Mouse (Mus musculus) spleen, adult 2 months (tissue): ENCODE measurements around the gene Skp1a. TPM values are rescaled to one million over a fixed set of nuclear protein-coding genes. Genes with fewer than 3 reads are reported as not detected.

ENCODE experiments used
- DNase-seq, 2 experiments: peaks; one replicate each; pipeline versions ENCODE4 v3.0.0 to v3.0.0-alpha.2; 2012 to 2021; ENCODE audit warnings: low spot score in 2 of 2, low read depth in 1 of 2
- H3K27ac ChIP-seq: fragments of 200-500 bp; 2 replicates; pipeline ENCODE4 v1.5.1; 2012; ENCODE audit warnings: low read length, inconsistent platforms; ENCODE audit not compliant: insufficient read depth
- H3K27me3 ChIP-seq: fragments of 200-500 bp; 2 replicates; pipeline ENCODE4 v1.6.1; 2012; ENCODE audit warnings: mild to moderate bottlenecking, moderate library complexity, low read length, inconsistent platforms; ENCODE audit not compliant: control insufficient read depth, insufficient read depth
- H3K36me3 ChIP-seq: fragments of 200-500 bp; 2 replicates; pipeline ENCODE4 v1.6.1; 2012; ENCODE audit warnings: mild to moderate bottlenecking, low read length, inconsistent platforms; ENCODE audit not compliant: control insufficient read depth, insufficient read depth
- H3K4me1 ChIP-seq: fragments of 200-500 bp; 2 replicates; pipeline ENCODE4 v1.6.1; 2011; ENCODE audit warnings: inconsistent platforms; ENCODE audit not compliant: control insufficient read depth, insufficient read depth, insufficient read length
- H3K4me3 ChIP-seq: fragments of 200-500 bp; 2 replicates; pipeline ENCODE4 v1.5.1; 2011; ENCODE audit warnings: mild to moderate bottlenecking, inconsistent platforms; ENCODE audit not compliant: insufficient read depth, insufficient read length; ENCODE audit errors: extremely low read depth
- CTCF ChIP-seq: fragments of 200-500 bp; IDR thresholded peaks from 2 replicates; pipeline ENCODE4 v1.5.1; 2011; ENCODE audit warnings: mild to moderate bottlenecking, inconsistent platforms; ENCODE audit not compliant: insufficient read depth, insufficient read length, insufficient replicate concordance; ENCODE audit errors: extremely low read depth
- POLR2A ChIP-seq: fragments of 200-500 bp; IDR thresholded peaks from 2 replicates; pipeline ENCODE4 v1.6.1; 2011; ENCODE audit warnings: low read depth, low read length, inconsistent platforms
- WGBS: fragments of 180-500 bp; shearing (Covaris S2); methylation state at CpG from one replicate; pipeline ENCODE4 v1.1.7; 2018; 5-methylcytosine and 5-hydroxymethylcytosine counted together
- polyA plus RNA-seq: library from polyadenylated mRNA; depleted of rRNA; stranded (reverse); fragments of >200 nt; gene quantifications from 2 replicates; pipeline ENCODE4 v1.2.3, GENCODE M21; 2012

The Skp1a gene
- polyA plus RNA-seq, 1 experiment, result 6.3 TPM

- TF ChIP-seq CTCF (no peak), POLR2A (no peak)
- H3K27ac ChIP-seq, result peak overlapping the region; percentile 89
- DNase-seq, result no peak
- WGBS, result 40% methylated on average over 6 of the region's 6 CpGs
- H3K4me3 ChIP-seq, result no peak overlapping the region
- no peaks in the 10 kb centered on the region; the same call in 1 of the 2 replicates for H3K36me3 ChIP-seq
- peaks cover 34% of the 10 kb centered on the region; the same call in 1 of the 2 replicates for H3K4me1 ChIP-seq
- H3K27me3 ChIP-seq, result no peaks in the 10 kb centered on the region
Observed at GRCm38 (mm10) chr11:52272619-52273018, 40.8 kb downstream of the Skp1a start.

GRCm38 (mm10) chr11:52273183-52273941 is 41.6 kb downstream of the Skp1a start:
- DNase-seq, result no peak
- H3K36me3 ChIP-seq, result no peaks in the 10 kb centered on the region; the same call in 1 of the 2 replicates
- TF ChIP-seq POLR2A (no peak), CTCF (no peak)
- H3K27ac ChIP-seq, result peak overlapping the region; percentile 89
- H3K27me3 ChIP-seq, result no peaks in the 10 kb centered on the region
- peaks cover 28% of the 10 kb centered on the region; the same call in 1 of the 2 replicates for H3K4me1 ChIP-seq
- 44% methylated on average over 11 of the region's 11 CpGs for WGBS
- 0 out of 2 replicates have a peak overlapping the region, but pooled peaks have one; percentile 0 for H3K4me3 ChIP-seq

GRCm38 (mm10) chr11:52273942-52274330 is 42.1 kb downstream of the Skp1a start:
- no peak for DNase-seq

DNA sequence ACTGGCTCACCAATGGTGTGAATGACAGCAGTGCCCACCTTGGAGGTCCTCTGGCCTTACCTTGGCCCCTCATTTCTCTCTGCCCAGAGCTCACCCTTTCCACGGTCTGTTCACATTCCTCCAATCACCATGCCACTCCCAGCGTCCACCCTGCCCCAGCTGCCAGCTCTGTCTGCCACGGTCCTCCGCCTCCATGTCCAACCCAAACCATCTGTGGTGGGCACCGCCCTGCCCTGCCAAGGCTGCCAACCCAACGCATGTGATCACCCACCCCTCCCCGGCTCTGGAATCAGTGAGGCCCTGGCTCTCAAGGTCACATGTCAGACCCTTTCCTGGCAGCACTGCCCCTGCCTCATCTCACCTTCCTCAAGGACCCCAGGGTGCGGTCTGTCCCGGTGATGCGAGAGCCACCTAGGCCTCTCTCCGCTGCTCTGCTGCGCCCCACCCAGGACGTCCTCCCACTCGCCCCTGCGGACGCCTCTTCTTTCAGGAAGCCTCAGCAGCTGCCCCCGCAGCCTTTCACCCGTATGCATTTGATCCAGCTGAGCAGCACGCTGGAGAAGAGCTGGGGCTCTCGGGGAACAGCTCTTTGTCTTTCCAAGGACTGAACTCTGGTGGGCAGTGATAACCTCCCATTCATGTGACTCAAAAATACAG is 42.8 kb downstream of the Skp1a start:
- H3K36me3 ChIP-seq, result no peaks in the 10 kb centered on the region; the same call in 1 of the 2 replicates
- TF ChIP-seq CTCF (no peak), POLR2A (no peak)
- peak in 1 of 2 experiments; percentile 33 for DNase-seq
- H3K27ac ChIP-seq, result peak overlapping the region; percentile 89
- H3K27me3 ChIP-seq, result no peaks in the 10 kb centered on the region
- peaks cover 19% of the 10 kb centered on the region; the same call in 1 of the 2 replicates for H3K4me1 ChIP-seq
- 72% methylated on average over 20 of the region's 20 CpGs for WGBS
- peak overlapping the region; percentile 39; the same call in 1 of the 2 replicates for H3K4me3 ChIP-seq

More at GRCm38 (mm10) chr11:52273942-52274330, 42.1 kb downstream of the Skp1a start:
- WGBS, result 61% methylated on average over 4 of the region's 4 CpGs
- H3K27ac ChIP-seq, result peak overlapping the region; percentile 89
- peak overlapping the region; percentile 39; the same call in 1 of the 2 replicates for H3K4me3 ChIP-seq
- H3K4me1 ChIP-seq, result peaks cover 23% of the 10 kb centered on the region; the same call in 1 of the 2 replicates
- TF ChIP-seq POLR2A (no peak), CTCF (no peak)
- H3K27me3 ChIP-seq, result no peaks in the 10 kb centered on the region
- H3K36me3 ChIP-seq, result no peaks in the 10 kb centered on the region; the same call in 1 of the 2 replicates

DNA sequence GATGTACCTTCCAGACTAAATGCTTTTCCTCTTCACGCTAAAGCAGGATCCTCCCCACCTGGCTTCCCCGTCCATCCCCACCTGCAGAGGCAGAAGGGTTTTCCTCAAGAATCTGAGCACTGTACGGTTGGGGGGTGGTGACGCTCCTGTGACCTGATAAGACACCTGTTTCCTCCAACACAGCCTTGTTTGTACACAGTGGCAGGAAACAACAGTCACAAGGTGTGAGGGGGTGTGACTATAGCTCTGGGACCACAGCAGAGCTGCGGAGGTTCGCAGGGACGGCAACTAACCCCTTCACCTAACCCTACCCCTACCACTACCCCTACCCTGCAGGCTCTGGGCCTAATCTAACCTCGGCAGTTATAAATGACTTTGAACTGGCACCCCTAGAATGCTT is 43.6 kb downstream of the Skp1a start:
- 58% methylated on average over 8 of the region's 8 CpGs for WGBS
- DNase-seq, result peak in 1 of 2 experiments; percentile 53
- no peak for TF ChIP-seq CTCF
- no peak for TF ChIP-seq POLR2A
- H3K27ac ChIP-seq, result peak overlapping the region; percentile 89
- H3K36me3 ChIP-seq, result no peaks in the 10 kb centered on the region; the same call in 1 of the 2 replicates
- peak overlapping the region; percentile 35; the same call in 1 of the 2 replicates for H3K4me3 ChIP-seq
- no peaks in the 10 kb centered on the region for H3K27me3 ChIP-seq
- peaks cover 14% of the 10 kb centered on the region; the same call in 1 of the 2 replicates for H3K4me1 ChIP-seq

DNA sequence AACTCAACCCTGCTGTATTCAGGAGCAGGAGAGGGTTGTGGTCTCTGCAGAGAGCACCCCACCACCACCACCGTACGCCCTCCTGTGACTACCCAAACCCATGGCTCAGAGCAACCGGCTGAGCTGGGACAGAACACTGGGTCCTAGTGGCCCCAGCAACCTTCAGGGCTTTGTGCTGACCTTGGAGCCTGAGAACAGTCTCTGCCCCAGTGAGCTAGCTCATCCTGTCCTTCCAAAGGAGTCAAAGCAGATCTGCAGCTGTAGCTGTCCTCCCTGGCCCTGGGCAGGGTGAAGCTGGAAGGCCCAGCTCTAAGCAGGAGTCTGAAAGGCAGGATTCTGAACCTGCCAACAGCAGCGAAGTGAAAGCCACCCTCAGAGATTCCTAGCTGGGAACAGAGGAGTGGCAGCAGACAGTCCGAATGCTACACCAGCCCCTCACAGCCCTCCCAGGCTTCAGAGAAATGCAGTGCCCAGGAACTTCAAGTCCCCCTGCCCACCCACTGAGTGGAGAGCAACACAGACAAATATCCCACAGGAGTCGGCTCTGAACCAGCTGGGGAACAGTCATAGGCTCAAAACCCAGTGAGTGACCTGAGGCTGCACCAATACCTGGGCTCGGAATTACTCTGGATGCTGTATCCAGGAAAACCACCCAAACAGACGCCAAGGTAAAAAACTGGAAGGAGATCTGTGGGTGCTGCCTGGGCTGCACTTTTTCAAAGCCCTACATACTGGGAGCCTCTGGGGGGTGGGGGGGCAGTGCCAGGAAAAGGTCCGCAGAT is 44.2 kb downstream of the Skp1a start:
- Histone ChIP-seq H3K4me3 (peak overlapping the region; percentile 35; the same call in 1 of the 2 replicates), H3K27ac (peak overlapping the region; percentile 89), H3K36me3 (no peaks in the 10 kb centered on the region; the same call in 1 of the 2 replicates), H3K4me1 (peaks cover 14% of the 10 kb centered on the region; the same call in 1 of the 2 replicates), H3K27me3 (no peaks in the 10 kb centered on the region)
- WGBS, result 68% methylated on average over 9 of the region's 9 CpGs
- no peak for TF ChIP-seq POLR2A
- TF ChIP-seq CTCF, result no peak
- DNase-seq, result no peak
